Mouse (Mus musculus) heart, embryonic 16.5 days (tissue): ENCODE results near the gene Rnasel. TPM values are rescaled to one million over a fixed set of nuclear protein-coding genes. Genes with fewer than 3 reads are reported as not detected.

ENCODE experiments used
- ATAC-seq: fragments of 200-750 bp; cut with Nextera tagmentation; replicated peaks from 2 replicates; pipeline ENCODE4 v1.8.0; 2017; ENCODE audit warnings: moderate number of reproducible peaks; ENCODE audit not compliant: insufficient read depth, low FRiP score; ENCODE audit errors: extremely low read depth
- H3K27ac ChIP-seq: fragments of 300-500 bp; sonication (generic); 2 replicates; pipeline ENCODE4 v1.5.1; 2014; ENCODE audit warnings: mild to moderate bottlenecking, low read length, control low read depth, moderate library complexity
- H3K27me3 ChIP-seq: fragments of 300-500 bp; sonication (generic); 2 replicates; pipeline ENCODE4 v1.6.1; 2014; ENCODE audit warnings: low read length, mixed read lengths; ENCODE audit not compliant: control insufficient read depth, insufficient read depth
- H3K36me3 ChIP-seq: fragments of 300-500 bp; sonication (generic); 2 replicates; pipeline ENCODE4 v1.6.1; 2014; ENCODE audit not compliant: control insufficient read depth, insufficient read depth
- H3K4me1 ChIP-seq: fragments of 300-500 bp; sonication (generic); 2 replicates; pipeline ENCODE4 v1.6.1; 2014; ENCODE audit warnings: low read length, mixed read lengths; ENCODE audit not compliant: control insufficient read depth, insufficient read depth
- H3K4me2 ChIP-seq: fragments of 300-500 bp; sonication (generic); 2 replicates; pipeline ENCODE4 v1.6.1; 2014; ENCODE audit warnings: low read depth, mild to moderate bottlenecking, control low read depth, low read length
- H3K4me3 ChIP-seq: fragments of 300-500 bp; sonication (generic); 2 replicates; pipeline ENCODE4 v1.5.1; 2014; ENCODE audit warnings: mild to moderate bottlenecking, control low read depth, low read length
- H3K9ac ChIP-seq: fragments of 300-500 bp; sonication (generic); 2 replicates; pipeline ENCODE4 v1.6.1; 2014; ENCODE audit warnings: low read length, control low read depth
- H3K9me3 ChIP-seq: fragments of 300-500 bp; sonication (generic); replicated peaks from 2 replicates; pipeline ENCODE4 v1.6.1; 2016; ENCODE audit warnings: low read length; ENCODE audit not compliant: control insufficient read depth
- WGBS: fragments of 180-500 bp; shearing (Covaris S2); extraction: QIAGEN DNeasy Blood & Tissue Kit; methylation state at CpG from one replicate; pipeline ENCODE4 v1.1.7; 2014; 5-methylcytosine and 5-hydroxymethylcytosine counted together
- polyA plus RNA-seq: library from polyadenylated mRNA; unstranded; fragments of >200 nt; fragmentation: Nextera tagmentation; extraction: Ambion mirVana; gene quantifications from 2 replicates; pipeline ENCODE4 v1.2.1, GENCODE M21; 2015

Gene Rnasel
- polyA plus RNA-seq = 22.1 and 28.2 TPM in 2 replicates

DNA sequence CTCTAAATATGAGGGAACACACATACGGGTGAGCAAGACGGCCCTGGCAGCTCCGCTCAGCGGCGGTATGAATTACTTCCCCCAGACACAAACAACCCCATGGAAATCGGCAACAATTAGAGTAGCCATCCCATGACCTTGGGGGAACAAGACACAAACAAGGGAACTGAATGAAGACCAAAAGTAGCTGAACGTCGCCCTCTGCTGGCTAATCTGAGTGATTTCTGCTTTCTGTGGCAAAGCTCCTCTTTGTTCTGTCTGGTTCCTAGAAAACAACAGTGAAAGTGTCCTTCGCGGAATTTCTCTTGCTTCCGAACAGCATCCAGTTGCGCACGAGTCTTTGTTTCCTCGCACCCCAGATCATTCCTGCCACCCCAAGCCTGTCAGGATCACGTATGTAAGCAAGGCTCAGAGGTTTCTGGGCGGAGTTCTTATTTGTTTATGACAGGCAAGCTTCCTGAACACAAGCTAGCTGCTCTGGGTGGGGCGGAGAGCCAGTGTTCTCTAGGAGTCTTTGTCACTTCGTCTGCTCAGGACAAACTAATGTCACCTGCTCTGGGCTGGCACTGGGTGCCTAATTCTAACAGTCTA is at the start of gene Rnasel:
Rnasel (plus strand) TSS at position 216 of the 591 bp plus-strand sequence.
- H3K4me1 ChIP-seq = peaks cover 32% of the 10 kb centered on the region
- peak; percentile 43 for ATAC-seq
- H3K4me3 ChIP-seq = peak within 1 kb of the TSS; percentile 64
- H3K9me3 ChIP-seq = no peaks in the 10 kb centered on the region
- no peaks in the 10 kb centered on the region for H3K27me3 ChIP-seq
- H3K9ac ChIP-seq = peak within 1 kb of the TSS; percentile 83
- 4% methylated on average over 18 of the region's 18 CpGs for WGBS
- peak within 1 kb of the TSS; percentile 78 for H3K4me2 ChIP-seq
- H3K27ac ChIP-seq = peak within 1 kb of the TSS; percentile 94
- H3K36me3 ChIP-seq = peaks cover 5% of the 10 kb centered on the region; the same call in 1 of the 2 replicates

DNA sequence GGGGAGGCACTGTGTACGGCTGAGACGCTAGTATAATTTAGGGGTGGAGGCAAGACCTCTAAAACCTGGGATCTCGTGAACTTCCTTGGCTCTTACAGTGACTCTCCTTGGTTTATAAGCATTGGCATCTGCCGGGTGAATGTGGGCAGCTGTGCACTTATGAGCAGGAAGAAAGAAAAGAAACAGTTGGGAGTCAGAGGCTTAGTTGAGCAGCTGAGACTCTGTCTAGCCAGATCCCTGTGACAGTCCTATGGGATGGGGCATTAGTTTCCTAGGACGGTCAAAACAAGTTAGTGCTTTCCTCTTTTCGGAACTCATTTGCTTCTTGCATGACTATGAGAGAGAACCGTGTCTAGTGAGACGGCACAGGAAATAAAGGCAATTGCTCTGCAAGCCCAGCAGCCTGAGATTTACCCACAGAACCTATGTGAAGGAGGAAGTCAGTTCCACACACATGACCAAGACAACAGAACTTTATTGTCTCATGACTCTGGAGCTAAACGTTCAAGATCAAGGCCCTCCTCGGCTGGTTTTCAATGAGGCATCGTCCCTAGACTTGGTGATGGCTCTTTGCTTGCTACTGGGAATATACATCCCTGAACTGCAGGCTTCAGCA is 48.7 kb upstream of the Rnasel start:
- H3K27me3 ChIP-seq = no peaks in the 10 kb centered on the region
- no peak overlapping the region for H3K4me3 ChIP-seq
- H3K36me3 ChIP-seq = no peaks in the 10 kb centered on the region
- peaks cover 11% of the 10 kb centered on the region for H3K4me1 ChIP-seq
- no peak overlapping the region for H3K27ac ChIP-seq
- no peak for ATAC-seq
- no peaks in the 10 kb centered on the region for H3K9me3 ChIP-seq
- H3K4me2 ChIP-seq = no peak overlapping the region
- no peak overlapping the region for H3K9ac ChIP-seq
- WGBS = 81% methylated on average over 11 of the region's 11 CpGs

DNA sequence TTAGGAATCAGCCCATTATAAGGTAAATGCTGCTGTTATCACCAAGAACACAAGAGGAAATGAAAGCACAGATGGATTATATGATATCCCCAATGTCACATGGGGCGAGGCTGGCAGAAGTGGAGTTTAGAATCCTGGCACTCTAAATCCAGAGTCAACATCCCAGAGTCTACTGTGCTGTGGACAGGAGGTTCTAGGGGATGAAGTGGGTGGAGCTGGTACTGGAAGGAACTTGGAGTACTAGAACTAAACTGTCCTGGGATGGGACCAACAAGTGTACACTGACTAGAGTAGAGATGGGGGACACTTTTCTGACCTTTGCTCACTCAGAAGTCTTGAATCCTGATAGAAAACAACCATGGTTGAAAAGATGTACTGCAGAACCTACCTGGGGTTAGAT is 47.8 kb upstream of the Rnasel start:
- WGBS = 85% methylated on average over 1 of the region's 1 CpGs
- H3K4me2 ChIP-seq = no peak overlapping the region
- no peak overlapping the region for H3K27ac ChIP-seq
- no peak for ATAC-seq
- no peak overlapping the region for H3K9ac ChIP-seq
- peaks cover 11% of the 10 kb centered on the region for H3K4me1 ChIP-seq
- H3K9me3 ChIP-seq = no peaks in the 10 kb centered on the region
- no peak overlapping the region for H3K4me3 ChIP-seq
- no peaks in the 10 kb centered on the region for H3K36me3 ChIP-seq
- no peaks in the 10 kb centered on the region for H3K27me3 ChIP-seq

DNA sequence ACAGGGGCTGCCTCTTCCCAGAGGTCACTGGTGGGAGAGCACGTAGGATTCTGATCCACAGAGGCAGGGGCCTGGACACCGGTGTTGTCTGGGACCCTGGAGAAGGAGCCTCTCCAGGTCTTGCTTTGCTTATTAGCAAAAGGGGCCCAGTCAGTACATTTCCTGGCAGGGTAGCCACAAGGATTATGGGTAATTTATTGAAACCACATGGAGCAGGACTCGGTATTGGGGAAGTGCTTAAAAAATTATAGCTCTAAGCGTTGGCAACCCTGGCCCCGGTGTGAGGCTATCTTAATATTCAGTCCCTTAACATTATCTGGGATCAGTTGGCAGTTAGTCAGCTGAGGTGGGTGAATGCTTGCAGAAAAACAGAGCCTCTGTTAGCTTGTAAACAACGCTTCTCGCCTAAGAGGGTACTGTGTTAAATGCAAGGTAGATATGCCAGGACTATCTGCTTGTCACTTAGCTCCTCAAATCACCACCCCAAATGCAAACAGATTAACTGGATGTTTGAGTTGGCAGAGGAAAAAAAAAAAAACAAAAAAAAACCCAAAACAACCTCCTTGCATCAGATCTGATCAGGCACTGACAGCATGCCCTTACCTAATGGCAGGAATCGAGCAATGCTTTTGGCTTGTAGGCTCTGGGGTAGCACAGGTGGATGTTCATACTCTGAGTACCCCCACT is 46.9 kb upstream of the Rnasel start:
- no peak for ATAC-seq
- Histone ChIP-seq H3K36me3 (no peaks in the 10 kb centered on the region), H3K4me2 (no peak overlapping the region), H3K9me3 (no peaks in the 10 kb centered on the region), H3K4me1 (peaks cover 11% of the 10 kb centered on the region), H3K9ac (no peak overlapping the region), H3K27me3 (no peaks in the 10 kb centered on the region), H3K4me3 (no peak overlapping the region), H3K27ac (no peak overlapping the region)
- WGBS = 77% methylated on average over 8 of the region's 8 CpGs

DNA sequence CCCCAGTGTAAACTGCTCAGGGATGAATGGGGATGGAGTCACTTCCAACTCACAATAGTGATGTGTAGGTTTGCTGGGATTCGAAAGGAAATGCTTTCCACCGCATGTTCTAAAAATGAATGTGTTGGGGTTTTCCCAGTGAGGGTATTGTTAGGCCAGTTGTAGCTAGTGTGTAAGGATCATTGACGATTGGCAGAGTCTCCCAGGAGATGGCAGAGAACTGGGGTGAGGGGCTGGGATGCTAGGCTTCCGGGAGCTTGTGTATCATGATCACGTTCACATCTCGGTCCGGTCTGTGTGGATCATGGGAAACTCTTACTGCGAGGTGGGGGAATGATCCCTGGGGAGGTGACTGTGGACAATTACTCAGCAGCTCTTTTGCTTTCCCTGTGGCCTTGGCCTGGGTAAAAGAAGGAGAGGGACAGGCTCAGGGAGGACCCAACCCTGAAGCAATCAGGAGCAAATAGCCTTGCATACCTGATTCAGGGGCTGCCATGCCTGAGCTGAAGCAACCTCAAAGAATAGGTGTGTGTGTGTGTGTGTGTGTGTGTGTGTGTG is 46.3 kb upstream of the Rnasel start:
- H3K4me3 ChIP-seq = no peak overlapping the region
- no peak for ATAC-seq
- H3K27ac ChIP-seq = no peak overlapping the region
- no peak overlapping the region for H3K4me2 ChIP-seq
- 0 out of 2 replicates have a peak overlapping the region, but pooled peaks have one; percentile 12 for H3K9ac ChIP-seq
- H3K4me1 ChIP-seq = peaks cover 11% of the 10 kb centered on the region
- H3K9me3 ChIP-seq = no peaks in the 10 kb centered on the region
- no peaks in the 10 kb centered on the region for H3K36me3 ChIP-seq
- 69% methylated on average over 8 of the region's 8 CpGs for WGBS
- H3K27me3 ChIP-seq = no peaks in the 10 kb centered on the region

DNA sequence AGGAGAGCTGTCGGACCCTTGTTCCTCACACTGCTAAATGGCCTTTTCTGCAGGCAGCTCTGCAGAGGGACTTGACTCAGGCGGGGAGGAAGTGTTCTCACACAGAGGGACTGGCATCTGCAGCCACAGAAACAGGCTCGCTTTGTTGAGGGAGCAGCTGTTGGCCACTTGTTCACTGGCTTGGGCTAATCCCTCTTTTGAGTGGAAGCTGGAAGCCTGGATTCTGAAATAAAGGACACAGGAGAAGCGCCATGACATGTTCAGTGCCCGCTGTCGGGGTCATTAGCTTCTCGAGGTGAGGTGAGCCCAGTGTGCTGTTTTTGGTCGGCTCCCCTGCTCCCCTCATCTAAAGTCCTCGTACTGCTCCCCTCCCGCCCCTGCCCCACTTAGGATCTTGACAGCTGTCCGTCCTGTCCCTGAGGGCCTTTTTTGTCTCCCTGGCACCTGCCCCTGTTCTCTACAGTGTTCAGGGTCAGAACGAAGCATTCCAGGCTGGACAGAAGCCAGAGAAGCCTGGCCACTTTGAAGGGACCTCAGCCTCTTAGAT is 45.7 kb upstream of the Rnasel start:
- no peaks in the 10 kb centered on the region for H3K9me3 ChIP-seq
- 0 out of 2 replicates have a peak overlapping the region, but pooled peaks have one; percentile 12 for H3K9ac ChIP-seq
- peak overlapping the region; percentile 33 for H3K4me2 ChIP-seq
- H3K4me3 ChIP-seq = no peak overlapping the region
- peak; percentile 20 for ATAC-seq
- peaks cover 11% of the 10 kb centered on the region for H3K4me1 ChIP-seq
- H3K27ac ChIP-seq = no peak overlapping the region
- no peaks in the 10 kb centered on the region for H3K27me3 ChIP-seq
- H3K36me3 ChIP-seq = no peaks in the 10 kb centered on the region
- 14% methylated on average over 12 of the region's 12 CpGs for WGBS

DNA sequence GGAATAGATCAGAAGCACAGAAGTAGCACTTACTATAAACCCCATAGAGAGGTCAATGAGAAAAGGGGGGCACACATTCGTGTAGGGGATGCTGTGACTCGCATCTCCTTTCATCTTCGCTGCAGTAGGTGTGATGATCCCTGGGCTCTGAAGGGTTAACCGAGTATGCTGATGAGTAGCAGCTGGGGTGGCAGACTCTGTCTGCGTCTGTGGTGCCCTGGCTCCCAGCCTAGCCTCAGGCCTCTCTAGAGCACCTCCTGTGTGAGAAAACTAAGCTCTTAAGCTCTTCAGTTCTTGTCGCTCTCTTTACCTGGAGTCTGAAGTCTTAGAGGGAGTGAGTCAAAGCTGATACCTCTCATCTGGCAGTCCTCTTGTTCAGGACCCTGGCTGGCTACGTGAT is 45.1 kb upstream of the Rnasel start:
- Histone ChIP-seq H3K36me3 (no peaks in the 10 kb centered on the region), H3K27ac (no peak overlapping the region), H3K9me3 (no peaks in the 10 kb centered on the region), H3K4me3 (no peak overlapping the region), H3K4me2 (no peak overlapping the region), H3K27me3 (no peaks in the 10 kb centered on the region), H3K4me1 (peaks cover 11% of the 10 kb centered on the region), H3K9ac (no peak overlapping the region)
- no peak for ATAC-seq
- 24% methylated on average over 7 of the region's 7 CpGs for WGBS

DNA sequence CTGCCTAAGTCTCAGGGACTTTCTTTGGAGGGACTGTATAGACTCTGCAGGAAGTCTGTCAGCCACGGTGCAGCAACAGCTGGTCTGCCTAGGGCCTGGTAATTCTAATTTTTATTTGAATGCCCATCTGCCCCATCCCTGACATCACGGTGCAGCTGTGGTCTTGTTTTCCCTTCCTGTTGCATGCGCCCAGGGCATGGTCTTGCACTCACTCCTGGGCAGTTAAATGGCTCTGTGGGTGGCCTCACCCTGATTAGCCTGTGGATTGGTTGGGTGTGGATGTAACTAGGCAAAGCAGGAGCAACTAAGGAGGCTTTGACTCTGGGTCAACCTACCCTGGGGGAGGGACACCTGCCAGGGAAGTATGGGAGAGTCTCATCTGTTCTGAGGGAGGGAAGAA is 44.2 kb upstream of the Rnasel start:
- Histone ChIP-seq H3K27ac (no peak overlapping the region), H3K4me2 (no peak overlapping the region), H3K4me3 (no peak overlapping the region), H3K36me3 (no peaks in the 10 kb centered on the region), H3K9ac (no peak overlapping the region), H3K27me3 (no peaks in the 10 kb centered on the region), H3K9me3 (no peaks in the 10 kb centered on the region), H3K4me1 (peaks cover 15% of the 10 kb centered on the region)
- WGBS = 64% methylated on average over 3 of the region's 3 CpGs
- ATAC-seq = no peak

DNA sequence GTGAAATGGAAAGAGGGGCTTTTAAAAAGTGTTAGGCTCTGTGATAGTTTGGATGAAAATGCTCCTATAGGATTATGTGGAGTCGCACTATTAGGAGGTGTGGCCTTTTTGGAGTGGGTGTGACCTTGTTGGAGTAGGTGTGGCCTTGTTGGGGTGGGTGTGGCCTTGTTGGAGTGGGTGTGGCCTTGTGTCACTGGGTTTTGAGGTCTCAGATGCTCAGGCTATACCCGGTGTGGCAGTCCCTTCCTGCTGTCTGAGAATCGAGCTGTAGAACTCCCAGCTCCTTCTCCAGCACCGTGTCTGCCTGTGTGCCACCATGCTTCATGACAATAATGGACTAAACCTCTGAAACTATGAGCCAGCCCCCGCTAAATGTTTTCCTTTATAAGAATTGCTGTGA is 40.6 kb upstream of the Rnasel start:
- Histone ChIP-seq H3K4me2 (no peak overlapping the region), H3K27ac (no peak overlapping the region), H3K9ac (no peak overlapping the region), H3K27me3 (no peaks in the 10 kb centered on the region), H3K4me3 (no peak overlapping the region), H3K4me1 (peaks cover 11% of the 10 kb centered on the region), H3K36me3 (no peaks in the 10 kb centered on the region), H3K9me3 (no peaks in the 10 kb centered on the region)
- 80% methylated on average over 5 of the region's 5 CpGs for WGBS
- ATAC-seq = no peak
